Mouse (Mus musculus): ENCODE measurements around the gene Psap.

DNA sequence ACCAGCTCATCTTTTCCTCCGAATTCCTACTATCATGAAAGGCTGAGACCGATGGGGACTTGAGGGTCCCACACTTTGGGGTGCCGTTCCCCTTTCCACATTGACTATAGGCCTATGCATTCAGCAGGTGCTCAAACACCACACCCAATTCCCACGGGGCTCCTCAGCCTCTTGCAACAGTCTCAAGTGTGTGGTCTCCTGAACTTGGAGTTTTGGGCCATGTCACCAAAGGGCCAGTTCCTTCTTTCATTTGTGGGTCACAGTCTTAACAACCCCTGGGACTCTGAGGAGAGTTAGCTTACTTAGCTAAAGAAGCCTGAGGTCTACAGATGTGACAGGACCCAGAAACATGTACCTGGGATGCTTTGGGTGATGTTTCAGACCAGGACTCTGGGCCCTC, 38.7 kb downstream of the Psap start:
- no peak for TF ChIP-seq CTCF (IDR thresholded peaks at IDR 0.05; ENCODE audit: extremely low read depth, insufficient read length, insufficient replicate concordance, low read depth, low read length)
- TF ChIP-seq POLR2A (IDR thresholded peaks at IDR 0.05; ENCODE audit: low read depth, low read length) = no peak
